Mouse (Mus musculus) CD4-positive helper T cell, adult 2 months (primary cell): Measurements from ENCODE around the gene Cdt1.

ENCODE experiments used
- DNase-seq: peaks from one replicate; pipeline ENCODE4 v3.0.0-alpha.2; 2012; ENCODE audit warnings: low read depth, missing footprints, low spot score

Cdt1 gene

DNA sequence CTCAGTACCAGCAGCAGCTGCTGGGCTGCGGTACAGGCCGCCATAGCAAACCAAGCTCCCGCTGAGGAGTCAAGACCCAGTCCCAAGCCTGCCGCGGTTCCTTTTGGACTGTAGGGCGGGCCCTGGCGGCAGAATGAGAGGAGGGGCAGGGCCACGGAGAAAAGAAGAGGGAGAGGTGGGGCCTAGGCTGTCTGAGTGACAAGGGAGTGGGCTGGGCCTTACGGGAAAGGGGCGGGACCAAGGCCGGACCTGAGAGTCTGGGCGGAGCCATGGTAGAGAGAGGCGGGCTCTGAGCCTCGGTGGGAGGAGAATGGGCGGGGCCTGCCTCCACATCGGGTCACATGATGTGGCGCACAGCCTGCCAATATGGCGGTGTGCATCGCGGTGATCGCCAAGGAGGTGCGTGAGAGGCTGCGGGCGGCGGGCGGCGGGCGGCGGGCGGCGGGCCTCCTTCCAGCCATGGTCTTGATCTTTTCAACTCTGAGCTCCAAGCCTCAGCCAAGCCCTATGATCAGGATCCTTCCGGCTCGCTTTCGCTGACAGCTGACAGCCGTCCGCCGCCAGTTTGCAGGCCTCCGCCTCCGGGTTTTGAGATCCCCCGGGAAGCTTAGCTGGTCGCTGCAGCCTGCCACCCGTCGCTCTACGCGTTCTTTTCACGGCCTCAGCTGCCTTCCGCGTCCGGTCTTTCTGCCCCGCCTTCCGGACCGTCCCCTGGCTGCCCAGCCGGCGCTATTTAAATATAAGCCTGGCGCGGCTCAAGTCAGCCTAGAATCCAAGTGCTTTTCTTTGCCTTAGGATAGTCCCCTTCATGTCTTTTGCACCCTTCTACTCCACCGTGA lies 43.7 kb downstream of the Cdt1 start, which contains the start of the genes Galns and Trappc2l:
Gene Galns (minus strand): TSS at position 169 of the 839 bp plus-strand sequence.
Gene Trappc2l (plus strand): TSS at position 346 of the 839 bp plus-strand sequence.
- DNase-seq: peak; percentile 98

DNA sequence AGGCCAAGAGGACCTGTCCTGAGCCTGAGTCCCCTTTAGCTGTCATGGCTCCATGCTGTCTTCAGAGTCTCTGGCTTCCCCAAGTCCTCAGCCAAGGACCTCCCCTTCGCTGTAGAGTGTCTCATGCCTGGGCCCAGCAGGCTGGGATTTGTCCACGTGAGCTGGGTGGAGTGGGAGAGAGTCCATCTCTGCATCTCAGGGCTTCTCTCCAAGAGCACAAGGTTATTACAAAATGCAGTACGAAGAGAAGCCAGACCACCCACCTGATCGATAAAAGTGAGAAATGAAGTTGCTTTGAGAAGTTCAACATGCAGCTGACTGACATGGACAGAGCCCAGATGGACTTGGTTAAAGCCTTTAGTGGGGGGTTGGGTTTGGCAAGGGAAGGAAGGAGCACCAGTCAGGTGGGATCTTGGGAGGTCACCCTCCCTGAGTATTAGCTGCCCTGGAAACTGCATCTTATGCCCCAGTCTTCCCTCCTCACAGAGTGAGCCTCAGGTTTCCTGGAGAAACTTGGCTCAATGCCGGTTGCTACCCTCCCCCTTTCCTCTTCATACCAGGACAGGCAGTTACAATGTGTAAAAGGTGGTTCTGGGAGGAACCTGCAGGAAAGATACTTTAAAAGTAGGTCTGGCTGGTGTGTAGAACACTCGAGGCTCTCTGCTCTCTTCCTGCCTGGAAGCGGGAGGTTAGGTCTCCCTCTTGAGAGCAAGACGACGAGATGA lies 48.5 kb downstream of the Cdt1 start:
- no peak for DNase-seq

DNA sequence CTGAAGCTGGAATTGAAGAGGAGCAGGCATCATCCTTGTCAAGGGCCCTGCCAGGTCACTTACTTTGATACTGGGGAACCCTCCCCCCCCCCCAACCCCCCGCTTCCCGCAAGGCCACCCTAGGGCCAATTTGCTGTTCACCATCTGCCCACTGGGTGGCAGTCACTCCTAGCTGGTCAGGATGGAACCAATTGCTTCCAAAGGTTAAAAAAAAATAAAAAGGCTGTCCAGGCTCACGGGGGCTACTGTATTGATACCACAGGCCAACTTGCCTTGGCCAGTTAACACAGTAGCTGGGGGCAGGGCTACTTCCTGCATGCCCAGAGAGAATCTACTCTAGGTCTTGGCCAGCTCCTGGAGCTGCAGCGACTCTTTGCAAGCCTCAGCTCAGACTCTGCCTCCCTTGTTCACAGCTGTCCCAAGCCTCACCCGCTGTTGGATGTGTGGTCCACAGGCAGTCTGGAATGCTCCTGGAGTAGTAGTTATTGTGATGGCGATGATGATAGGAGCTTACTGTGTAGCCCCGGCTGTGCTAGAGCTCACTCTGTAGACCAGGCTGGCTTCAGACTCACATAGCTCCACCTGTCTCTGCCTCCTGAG lies 50.2 kb downstream of the Cdt1 start:
- peak; percentile 79 for DNase-seq

DNA sequence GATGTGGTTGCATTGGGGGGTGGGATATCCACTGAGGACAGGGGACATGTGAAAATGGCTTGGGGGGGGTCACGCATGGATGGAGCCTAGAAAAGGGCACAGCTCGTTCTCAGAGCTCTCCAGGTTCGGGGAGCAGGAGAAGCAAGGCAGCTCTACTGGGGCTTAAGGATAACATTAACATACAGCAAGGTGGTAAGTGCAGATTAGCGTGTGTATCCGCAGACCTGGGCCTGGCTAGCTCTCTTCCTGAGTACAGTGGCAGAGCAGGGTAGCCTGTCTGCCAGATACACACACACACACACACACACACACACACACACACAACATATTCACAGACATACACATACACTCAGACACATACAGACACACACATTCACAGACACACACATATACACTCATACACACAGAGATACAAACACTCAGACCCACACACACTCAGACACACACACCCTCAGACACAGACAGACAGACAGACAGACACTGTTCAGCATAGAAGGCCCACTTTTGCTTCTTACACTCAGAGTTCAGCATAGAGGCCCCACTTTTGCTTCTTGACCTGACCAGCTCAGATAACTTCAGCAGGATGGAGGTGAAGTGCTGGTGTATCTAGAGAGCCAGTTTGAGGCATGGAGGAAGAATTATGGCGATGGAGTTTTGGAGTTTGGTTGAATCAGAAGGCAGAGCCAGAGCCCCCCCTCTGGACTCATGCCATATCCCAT lies 51.0 kb downstream of the Cdt1 start:
- no peak for DNase-seq

DNA sequence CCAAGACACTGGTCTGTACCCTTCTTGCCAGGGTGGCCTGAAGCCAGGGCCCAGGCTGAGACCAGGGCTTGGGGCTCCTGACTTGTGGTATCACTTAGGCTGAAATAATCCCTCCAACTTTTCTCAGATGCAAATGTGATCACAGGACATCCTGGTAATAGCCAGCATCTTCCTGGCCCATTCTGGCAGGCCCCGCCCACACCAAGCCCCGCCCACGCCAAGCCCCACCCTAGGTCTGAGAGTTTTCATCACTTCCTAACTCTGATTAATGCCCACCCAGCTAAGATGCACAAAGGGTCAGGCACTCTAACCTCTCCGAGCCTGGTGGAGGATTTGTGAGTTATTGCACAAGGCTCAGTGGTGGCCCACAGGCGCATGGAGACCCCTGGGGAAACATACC lies 52.6 kb downstream of the Cdt1 start:
- DNase-seq: no peak

DNA sequence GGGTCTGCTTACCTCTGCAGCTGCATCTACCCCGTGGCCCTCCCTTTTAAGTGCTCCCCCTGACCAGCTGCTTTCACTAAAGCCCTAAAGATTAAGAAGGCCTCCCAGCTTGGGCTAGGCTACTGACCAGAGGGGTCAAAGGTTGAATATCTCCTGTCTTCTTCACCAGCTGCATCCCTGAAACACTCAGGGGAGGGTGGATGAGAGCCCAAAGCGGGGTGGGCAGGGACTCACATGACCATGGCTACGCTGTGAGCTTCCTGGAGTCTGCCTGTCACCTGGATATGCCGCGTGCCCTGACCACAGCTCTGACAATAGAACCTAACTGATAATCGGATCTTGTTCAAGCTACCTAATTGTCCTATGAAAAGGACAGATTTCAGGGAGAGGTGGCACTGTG lies 54.9 kb downstream of the Cdt1 start, which contains the start of gene Pabpn1l:
Gene Pabpn1l (minus strand): TSS at position 13 of the 400 bp plus-strand sequence.
- no peak for DNase-seq
